Mouse (Mus musculus): Measurements from ENCODE around the gene Olfr531.

Olfr531 gene

DNA sequence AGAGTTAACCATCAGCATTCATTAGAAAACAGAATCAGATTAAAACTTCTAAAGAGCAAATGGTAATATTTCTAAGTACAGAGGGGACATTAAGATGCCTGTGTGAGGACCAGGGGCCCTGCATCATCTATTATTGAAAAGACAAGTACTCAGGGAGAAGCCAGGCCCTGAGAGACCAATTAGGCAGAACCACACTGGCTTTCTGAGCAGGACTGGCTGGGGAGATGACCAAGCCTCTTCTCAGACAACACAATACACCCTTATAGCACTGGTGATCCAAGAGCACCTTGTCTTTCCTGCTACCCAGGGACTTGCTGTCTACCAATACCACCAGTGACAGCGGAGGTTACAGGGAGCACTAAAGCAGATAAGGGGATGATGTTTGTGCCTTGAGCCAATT lies at the start of gene Olfr531:
Gene Olfr531 (minus strand): TSS at position 101 of the 400 bp plus-strand sequence.
- DNase-seq (ENCODE audit: low spot score in 2 of 2): no peak

DNA sequence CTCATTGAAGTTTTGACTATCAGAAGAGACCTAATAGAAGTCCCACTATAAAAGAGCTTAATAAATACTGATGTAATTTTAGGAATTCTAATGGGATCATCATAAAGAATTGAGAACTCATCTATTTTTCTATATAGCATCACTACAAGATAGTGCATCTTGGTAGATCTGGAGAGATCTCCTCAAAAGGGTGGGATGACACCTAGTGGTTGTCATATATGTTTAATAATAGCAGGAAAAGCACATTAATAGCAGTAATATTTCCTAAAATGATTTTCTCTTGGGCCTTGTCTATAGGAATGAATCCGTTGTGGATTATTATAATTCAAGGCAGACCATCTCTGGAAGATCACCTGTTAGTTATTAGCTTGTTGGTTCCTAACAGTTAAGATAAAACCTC lies 40.4 kb upstream of the Olfr531 start:
- no peak for DNase-seq (ENCODE audit: low spot score in 2 of 2)

DNA sequence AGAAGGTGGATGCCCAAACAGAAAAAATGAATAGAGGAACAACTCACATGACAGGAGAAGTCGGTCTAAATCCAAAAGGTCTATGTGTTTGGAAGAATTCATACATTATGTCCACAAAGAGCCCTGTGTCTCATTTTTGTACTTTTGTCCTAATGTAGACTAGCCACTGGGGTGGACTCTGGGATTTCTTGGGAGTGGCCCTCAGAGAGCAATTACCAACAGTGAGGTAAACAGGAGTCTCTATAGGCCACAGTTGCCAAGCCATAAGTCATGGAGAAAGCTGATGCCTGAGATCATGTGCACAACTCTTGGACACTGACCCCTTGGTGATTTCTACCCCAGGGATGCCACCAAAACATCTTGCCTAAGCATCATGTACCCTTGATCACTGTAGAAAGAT lies 18.8 kb upstream of the Olfr531 start, which contains the start of gene Olfr532:
Gene Olfr532 (minus strand): TSS at position 101 of the 400 bp plus-strand sequence.
- DNase-seq (ENCODE audit: low spot score in 2 of 2): no peak

DNA sequence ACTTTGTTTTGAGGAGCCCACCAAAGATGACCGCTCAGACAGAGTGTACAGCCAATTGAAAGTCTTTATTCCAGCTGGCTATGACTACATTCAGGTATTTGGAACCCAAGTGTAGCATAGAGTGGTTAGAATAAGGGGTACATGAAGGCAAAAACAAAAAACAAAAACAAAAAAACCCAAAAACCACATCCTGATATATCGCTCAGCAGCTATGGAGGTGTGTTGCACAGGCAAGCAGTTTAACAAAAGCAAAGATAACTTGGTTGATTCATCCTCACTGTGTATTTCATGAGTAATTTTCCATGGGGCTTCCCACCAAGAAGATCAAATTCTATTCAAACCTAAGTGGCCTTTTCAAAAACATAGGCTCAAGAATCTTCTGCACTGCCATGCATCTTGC lies 25.8 kb downstream of the Olfr531 start:
- no peak for DNase-seq (ENCODE audit: low spot score in 2 of 2)

DNA sequence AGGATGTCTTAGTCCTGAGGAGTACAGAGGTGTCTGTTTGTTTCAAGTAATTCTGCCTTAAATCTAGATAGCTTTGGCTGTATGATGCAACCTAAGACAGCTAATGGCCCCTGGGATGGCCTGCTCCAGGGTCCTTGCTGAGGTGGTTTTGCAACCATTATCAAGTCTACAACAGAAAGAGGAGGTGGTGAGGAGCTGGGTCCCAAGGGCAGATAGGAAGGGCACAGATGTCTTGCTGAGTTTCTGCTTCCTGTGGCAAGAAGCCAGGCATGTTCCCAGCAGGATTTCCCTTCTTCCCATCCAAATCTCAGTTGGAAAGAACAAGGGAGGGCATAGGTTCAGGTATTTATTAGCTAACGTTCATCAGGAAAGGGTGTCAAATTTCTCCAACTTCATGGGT lies 26.5 kb downstream of the Olfr531 start, which contains the start of gene Olfr530:
Gene Olfr530 (minus strand): TSS at position 101 of the 400 bp plus-strand sequence.
- DNase-seq (ENCODE audit: low spot score in 2 of 2): no peak

DNA sequence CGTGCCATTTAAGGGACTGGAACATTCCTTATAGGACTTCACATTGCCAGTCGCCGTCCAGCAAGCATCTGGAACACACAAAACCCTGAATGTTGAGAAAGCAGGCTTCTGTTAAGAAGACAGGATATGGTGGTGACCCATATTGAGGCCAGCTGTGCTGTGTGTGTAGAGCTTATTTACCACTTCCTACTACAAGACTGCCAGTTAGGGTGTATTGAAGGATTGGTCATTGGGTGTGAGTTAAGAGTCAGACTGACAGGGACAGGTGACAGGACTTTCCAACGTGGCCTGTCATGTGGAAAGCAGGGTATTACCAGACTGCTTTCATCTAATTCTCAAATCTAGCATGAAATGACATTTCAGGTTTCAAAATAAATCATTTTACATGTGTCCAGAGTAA lies 28.4 kb downstream of the Olfr531 start:
- no peak for DNase-seq (ENCODE audit: low spot score in 2 of 2)

DNA sequence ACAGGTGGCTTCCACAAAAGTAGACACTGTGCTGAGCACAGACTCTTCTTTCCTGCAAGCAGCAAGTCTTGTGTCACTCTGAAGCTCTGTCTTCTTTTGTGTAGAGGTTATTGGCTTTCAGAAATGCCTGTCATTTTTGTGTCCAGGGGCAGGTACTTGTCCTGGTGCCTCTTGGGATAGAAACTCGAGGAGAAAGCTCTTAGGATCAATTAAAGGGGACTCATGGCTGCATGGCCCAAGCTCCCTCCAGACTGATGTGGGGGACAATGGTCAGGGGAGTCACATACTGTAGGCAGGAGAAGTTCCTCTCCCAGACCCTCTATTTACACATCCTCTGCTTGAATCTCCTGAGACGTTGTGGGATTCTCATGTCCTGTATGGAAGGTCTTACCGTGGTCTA lies 41.1 kb downstream of the Olfr531 start, which contains the start of gene Olfr60:
Gene Olfr60 (minus strand): TSS at position 101 of the 400 bp plus-strand sequence.
- DNase-seq (ENCODE audit: low spot score in 2 of 2): no peak
